Mouse (Mus musculus): ENCODE results near the gene Lrrc41. TPM values are rescaled to one million over a fixed set of nuclear protein-coding genes. Genes with fewer than 3 reads are reported as not detected.

The Lrrc41 gene
- total RNA-seq (2017) = 14.4 and 22.4 TPM in 2 replicates

DNA sequence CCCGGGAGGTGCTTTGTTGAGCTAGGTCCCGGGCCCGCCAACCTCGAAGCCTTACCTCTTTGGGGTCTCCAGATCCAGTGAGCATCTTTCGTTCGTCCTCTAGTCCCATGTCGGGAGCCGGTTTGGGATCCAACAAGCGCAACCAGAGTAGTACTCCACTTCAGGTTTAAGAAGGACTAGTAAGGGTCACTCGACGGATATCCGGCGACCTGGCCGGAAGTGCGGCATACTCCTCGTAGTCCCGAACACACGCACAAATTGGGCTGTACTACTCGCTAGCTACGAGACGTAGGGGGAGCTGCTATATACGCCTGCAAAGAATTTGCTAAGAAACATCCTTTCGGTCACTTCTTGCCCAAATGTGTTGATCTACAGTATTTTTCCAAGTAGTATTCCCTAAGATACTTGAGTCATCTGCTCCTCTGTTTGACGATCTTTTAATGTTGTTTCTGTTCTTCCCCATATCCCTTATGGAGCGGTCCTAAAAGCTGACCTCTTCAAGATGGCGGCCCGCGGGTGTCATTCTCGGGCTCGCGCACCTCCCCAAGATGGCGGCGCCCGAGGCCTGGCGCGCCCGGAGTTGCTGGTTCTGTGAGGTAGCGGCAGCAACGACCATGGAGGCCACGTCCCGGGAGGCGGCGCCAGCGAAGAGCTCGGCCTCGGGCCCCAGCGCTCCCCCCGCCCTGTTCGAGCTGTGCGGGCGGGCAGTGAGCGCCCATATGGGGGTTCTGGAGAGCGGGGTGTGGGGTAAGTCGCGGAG, at the start of gene Lrrc41, which contains the start of gene Uqcrh:
Gene Lrrc41 (plus strand): TSS at position 409 of the 760 bp plus-strand sequence.
Gene Uqcrh (minus strand): TSS at position 211 of the 760 bp plus-strand sequence.
- peak; percentile 82 for ATAC-seq (replicated peaks; ENCODE audit: low read depth, poor library complexity, severe bottlenecking)

DNA sequence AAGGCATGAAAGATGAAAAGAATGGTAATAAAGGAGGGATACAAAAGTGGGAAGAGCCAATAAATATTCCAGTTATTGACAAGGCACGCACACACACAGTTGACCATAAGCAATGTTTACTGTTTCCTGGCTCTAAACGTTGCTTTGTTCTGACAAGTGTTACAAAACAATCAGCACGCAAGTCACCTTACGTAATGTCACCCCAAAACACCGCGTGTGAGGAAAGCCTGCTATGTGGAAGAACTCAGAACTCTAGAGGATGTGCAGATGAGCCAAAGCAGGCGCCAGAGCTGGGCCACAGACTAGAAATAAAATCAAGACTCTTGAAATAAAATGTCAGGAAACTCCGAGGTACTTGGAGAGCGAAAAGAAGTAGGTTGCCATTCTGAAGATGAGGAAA, 42.2 kb upstream of the Lrrc41 start:
- no peak for ATAC-seq (replicated peaks; ENCODE audit: low read depth, poor library complexity, severe bottlenecking)

DNA sequence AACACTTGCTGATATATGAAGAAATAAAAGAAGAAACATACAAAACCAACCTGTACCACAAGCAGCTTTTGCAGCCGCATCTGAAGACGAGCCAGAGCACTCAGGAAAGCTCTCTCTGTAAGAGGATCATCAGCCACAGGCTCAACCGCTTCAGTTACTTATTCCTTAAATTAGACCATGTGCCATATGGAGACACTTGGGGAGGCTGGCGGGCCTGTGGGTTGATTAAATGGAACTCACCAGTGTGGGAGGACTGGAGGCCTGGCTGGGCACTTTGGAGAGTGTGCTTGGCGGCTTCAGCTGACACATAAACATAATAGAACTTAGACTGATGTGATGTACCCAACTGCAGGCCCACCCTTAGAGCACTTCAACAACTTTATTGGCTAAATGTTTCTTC, 41.7 kb upstream of the Lrrc41 start:
- ATAC-seq (replicated peaks; ENCODE audit: low read depth, poor library complexity, severe bottlenecking) = no peak

DNA sequence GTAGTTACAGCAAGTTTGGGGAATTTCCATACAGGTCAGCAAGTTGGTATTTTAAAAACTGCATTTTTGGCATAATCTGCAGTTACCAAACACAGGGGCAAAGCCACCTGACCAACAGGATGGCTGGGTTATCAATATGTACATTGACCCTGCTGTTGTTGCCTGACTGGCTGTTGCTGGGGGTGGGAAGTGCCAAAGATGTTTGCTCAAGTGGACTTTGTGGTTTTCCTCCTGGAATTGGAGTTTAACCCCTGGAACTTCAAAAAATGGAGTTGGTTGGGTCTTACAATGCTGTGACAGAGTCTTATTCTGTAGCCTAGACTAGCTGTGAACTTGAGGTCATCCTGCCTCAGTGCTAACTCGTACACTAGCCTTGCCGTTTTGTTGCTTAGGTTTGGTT, 34.6 kb upstream of the Lrrc41 start:
- ATAC-seq (replicated peaks; ENCODE audit: low read depth, poor library complexity, severe bottlenecking) = no peak

DNA sequence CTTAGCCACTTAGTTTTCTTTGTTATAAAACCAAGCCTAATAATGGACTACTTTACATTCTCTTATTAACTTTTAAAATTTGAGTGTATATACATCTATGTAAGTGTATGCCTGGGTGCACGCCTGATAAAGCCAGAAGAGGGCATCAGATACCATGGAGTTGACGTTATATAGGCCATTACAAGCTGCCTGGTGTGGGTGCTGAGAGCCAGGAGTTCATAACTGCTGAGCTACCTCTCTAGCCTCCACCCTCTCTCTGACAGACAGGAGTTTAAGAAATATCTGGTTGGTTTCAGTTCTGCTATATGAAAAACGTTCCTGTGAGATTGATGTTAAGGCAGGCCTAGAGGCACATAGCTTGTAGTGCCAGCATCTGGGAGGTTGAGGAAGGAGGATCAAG, 32.9 kb upstream of the Lrrc41 start:
- ATAC-seq (replicated peaks; ENCODE audit: low read depth, poor library complexity, severe bottlenecking) = peak; percentile 81

DNA sequence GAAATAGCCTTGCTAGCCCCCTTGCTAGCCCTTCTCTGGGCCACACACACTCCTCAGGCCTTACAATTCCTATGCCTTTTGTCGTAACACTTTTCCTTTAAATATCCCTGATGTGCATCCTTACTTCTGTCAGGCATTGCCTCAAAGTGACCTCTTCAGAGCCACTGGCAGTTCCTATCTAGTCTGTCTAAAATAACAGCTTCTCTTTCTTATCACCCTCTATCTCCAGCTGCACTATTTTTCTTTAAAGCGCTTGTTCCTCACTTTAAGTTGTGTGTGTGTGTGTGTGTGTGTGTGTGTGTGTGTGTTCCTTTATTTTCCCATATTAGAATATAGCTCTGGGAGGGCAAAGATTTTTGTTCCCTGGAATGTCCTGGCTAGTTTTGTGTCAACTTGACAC, 28.5 kb upstream of the Lrrc41 start:
- ATAC-seq (replicated peaks; ENCODE audit: low read depth, poor library complexity, severe bottlenecking) = no peak

DNA sequence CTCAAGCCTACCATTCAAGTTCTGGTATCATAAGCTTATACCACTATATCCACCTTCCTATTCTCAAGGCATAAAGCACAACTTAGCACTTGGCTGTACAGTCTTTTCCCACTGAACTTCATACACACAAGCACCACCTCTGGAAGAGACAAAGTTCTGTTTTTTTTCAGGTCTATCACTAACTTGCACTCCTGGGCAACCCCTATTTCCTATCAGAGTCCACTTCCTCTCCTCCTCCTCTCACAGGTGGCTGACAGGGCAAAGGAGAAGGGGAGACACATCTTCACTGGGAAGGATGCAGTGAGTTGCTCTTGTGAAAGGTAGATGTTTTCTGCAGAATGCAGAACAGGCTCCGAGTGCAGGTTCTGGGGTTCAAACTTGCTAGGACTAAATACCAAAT, 27.4 kb upstream of the Lrrc41 start:
- no peak for ATAC-seq (replicated peaks; ENCODE audit: low read depth, poor library complexity, severe bottlenecking)

DNA sequence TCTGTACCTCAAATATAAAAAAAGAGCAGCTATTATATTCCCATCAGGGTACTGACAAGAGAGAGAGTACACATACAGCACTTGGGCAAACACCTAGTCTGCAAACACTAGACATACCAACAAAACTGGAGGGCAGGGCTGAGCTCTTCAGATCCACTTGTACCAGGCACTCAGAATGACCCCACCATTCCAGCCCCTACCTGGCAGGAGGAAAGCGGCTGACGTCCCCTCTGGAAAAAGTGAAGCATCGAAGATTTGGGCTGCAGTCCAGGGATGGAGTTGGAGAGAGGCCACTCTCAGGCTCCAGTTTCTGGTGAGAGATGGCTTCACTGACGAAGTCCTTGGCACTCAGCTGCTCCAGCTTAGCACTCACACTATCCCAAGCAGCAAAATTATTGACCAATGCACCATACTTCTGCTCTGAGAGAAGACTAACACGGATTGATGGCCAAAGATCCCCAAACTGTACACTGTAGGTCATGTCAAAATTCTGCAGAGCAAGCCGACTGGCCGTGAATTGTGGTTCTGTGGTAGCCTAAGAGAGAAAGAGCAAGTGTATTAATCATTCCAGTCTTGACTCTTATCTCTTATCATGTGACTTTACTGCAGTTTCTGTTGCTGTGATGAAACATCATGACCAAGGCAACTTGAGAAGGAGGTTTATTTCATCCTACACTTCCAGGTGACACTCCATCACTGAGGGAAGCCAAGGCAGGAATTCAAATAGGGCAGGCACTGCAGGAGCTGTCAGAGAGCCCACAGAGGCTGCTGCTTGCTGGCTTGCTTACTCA, 26.7 kb upstream of the Lrrc41 start:
- no peak for ATAC-seq (replicated peaks; ENCODE audit: low read depth, poor library complexity, severe bottlenecking)

DNA sequence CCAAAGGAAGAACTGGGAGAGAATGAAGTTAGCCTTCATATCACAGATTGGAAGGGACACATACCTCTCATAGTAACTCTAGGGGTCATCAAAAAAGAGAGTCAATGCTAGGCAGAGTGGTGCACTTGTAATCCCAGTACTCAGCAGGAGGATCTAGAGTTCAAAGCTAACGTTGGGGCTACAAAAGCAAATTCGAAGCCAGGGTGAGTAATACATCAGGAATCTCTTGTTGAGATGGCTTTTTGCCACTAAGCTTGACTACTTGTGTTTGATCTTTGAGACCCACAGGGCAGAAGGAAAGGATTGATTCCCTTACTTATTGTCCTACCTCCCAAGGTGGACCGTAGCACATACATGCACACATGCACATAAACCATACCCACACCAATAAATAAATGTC, 25.9 kb upstream of the Lrrc41 start:
- no peak for ATAC-seq (replicated peaks; ENCODE audit: low read depth, poor library complexity, severe bottlenecking)

DNA sequence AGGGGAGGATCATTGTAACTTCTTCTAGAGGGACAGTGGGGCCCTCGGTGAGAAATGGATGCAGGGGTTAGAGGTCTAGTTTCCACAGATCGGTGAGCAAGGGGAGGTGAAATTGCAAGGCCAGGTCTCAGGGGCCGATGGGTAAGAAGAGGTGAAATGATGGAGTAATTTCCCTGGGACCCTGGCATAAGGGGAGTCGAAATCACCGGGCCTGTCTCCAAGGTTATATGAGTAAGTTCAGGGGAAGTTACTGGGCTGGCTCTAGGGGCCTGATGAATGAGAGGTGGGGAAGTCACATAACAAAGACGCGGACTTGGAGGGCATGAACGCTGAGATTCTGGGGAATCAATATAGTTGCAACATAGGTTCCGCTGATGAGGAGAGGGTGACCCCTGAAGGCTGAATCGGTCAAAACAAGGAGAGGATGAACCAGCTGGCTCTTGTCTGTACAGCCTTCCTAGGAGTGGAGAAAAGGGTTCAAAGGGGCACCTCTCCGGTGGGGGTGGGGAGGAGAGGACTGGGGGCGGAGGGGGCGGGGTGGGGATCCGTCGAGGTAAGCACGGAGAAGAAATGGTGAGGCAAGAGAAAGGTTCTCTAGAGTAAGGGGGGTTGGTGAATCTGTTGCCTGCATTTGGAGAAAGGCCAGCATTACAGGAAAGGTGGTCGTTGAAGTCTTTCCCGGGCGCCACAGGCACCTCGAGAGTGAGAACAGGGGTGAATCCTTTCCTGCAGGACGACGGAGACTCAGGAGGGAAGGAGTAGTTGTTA, 22.4 kb upstream of the Lrrc41 start:
- ATAC-seq (replicated peaks; ENCODE audit: low read depth, poor library complexity, severe bottlenecking) = peak; percentile 31

DNA sequence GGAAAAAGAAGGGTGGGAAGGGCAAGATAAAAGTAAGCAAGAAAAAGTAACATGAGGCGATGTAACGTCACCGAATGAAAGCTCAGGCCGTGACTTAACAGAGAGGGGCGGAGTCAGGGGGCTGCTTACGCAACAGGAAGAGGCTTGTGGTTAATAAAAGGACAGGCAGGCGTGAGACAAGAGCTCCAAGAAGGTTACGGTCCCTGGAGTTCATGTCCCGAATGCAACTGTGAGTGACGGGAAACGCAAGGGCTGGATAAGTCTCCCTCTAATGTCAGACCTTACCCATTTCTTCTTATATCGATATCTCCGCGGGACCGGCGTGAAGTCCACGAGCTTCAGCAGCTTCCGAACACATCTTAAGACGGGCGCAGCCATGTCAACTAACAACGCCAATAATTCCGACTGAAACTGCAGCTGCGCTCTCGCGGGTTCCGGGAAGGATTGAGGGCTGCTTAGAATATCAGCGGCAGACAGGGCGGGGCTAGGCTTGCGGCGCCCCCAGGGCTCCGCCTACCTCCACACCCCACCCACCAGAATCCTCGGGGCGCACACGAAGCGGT, 21.6 kb upstream of the Lrrc41 start, which contains the start of gene Nsun4:
Gene Nsun4 (minus strand): TSS at position 478 of the 563 bp plus-strand sequence.
- ATAC-seq (replicated peaks; ENCODE audit: low read depth, poor library complexity, severe bottlenecking) = peak; percentile 93

DNA sequence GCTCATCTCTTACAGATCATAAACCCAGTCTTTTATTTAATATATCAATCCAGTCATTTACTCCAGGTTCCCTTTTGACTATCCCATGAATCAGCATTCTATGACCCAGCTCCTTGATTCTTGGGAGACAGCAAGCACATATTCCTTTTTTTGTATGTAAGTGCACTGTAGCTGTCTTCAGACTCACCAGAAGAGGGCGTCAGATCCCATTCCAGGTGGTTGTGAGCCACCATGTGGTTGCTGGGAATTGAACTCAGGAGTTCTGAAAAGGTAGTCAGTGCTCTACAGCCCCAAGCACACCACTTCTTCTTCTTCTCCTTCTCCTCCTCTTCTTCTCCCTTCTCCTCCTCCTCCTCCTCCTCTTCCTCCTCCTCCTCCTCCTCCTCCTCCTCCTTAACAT, 17.5 kb upstream of the Lrrc41 start:
- ATAC-seq (replicated peaks; ENCODE audit: low read depth, poor library complexity, severe bottlenecking) = no peak

DNA sequence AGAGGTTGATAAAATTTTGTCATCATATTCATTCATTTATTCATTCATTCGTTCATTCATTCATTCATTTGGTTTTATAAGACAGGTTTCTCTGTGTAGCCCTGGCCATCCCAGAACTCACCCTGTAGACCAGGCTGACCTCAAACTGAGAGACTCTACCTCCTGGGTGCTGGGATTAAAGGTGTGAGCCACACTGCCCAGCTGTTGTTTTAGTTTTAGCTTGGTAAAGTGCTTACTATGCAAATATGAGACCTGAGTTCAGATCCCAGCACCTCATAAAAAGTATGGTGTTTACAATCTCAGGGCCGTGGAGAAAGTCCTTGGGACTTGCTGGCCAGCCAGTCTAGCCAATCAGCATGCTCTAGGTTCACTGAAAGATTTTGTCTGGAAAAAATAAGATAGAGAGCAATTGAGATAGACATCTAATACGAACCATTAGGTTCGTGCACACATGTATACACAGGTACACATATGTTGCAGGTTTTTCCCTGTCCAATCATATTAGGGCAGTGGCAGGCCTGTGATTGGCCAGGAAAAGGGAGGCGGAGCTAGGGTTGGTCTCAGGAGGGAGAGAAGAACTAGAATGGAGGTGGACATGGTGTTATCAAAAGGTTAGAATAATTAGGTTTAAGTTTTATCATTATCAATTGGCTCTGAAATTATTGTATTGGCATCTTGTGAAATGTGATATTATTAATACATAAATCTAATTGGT, 15.9 kb upstream of the Lrrc41 start:
- ATAC-seq (replicated peaks; ENCODE audit: low read depth, poor library complexity, severe bottlenecking) = no peak

DNA sequence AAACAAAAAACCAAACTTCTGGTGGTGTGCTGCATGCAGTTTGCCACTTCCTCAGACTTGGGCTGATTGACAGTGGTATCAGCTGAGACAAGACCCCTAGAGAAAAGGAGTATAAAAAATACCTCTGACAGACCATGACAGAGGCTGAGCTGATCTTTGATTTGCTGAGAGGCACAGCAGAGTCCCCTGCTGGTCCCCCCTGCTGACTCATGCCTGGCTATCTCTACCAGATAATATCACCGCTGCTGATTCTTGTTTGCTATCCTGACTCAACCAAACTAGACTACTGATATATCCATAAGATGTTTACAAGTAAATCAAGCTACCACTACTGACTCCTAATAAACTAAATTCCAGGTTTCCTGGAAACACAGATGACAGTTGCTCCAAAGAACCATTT, 11.2 kb upstream of the Lrrc41 start:
- ATAC-seq (replicated peaks; ENCODE audit: low read depth, poor library complexity, severe bottlenecking) = no peak; the same call in 1 of the 2 replicates

DNA sequence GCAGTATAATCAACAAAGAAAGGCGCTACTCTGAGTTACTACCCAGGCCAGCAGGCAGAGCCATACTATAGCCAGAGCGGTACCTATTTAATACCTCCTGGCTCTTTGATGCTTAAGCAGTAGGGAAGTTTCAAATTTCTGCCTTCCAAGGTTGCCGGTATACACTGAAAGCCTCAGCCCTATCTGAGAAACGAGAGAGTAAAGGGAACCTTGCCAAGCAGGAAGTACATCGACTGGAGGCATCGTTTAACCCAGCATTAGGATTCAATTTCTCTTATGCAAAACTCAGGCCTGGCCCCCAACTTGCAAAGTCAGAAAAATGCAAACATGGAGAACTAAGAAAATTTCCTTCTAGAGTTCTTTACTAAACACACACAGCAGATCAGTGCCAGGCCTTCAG, 5.0 kb upstream of the Lrrc41 start:
- ATAC-seq (replicated peaks; ENCODE audit: low read depth, poor library complexity, severe bottlenecking) = no peak

DNA sequence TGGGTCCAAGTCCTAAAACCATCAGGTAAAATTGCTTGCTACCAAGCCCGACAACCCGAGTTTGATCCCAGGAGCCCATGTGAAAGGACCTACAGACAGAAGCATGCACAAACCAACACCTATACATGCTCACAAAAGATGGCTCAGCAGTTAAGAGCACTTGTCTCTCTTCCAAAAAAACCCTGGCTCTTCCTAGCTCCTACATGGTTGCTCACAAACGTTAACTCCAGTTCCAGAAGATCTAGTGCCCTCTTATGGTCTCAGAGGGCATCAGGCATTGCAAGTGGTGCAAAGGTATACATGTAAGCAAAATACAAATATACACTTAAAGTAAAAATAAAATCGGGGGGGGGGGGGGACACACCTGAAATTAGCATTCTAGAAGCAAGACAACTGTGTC, 1.9 kb upstream of the Lrrc41 start:
- no peak for ATAC-seq (replicated peaks; ENCODE audit: low read depth, poor library complexity, severe bottlenecking)

DNA sequence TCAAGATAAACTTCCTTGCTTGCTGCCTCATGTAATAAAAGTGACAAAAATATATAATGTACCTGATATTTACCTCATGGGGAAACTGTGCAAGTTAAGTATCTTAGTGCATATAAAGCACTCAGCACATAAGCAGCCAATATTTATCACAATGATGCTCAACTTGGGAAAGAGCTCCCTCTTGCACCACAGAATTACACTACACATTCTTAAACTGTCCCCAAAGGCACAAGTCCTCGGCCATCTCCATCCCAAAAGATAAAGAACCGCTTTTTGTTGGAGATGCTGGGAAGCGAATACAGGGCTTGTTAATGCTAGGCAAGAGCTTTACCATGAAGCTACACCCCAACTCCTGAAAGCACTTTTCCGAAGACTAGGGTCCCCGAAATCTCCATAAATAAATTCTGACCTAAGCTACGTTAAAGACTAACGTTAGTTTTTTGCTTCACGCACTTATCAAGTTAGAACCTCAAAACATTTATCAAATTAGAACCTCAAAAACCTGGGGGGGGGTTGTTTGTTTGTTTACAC, 859 bp upstream of the Lrrc41 start:
- 0 out of 2 replicates have a peak, but pooled peaks have one; percentile 17 for ATAC-seq (replicated peaks; ENCODE audit: low read depth, poor library complexity, severe bottlenecking)

DNA sequence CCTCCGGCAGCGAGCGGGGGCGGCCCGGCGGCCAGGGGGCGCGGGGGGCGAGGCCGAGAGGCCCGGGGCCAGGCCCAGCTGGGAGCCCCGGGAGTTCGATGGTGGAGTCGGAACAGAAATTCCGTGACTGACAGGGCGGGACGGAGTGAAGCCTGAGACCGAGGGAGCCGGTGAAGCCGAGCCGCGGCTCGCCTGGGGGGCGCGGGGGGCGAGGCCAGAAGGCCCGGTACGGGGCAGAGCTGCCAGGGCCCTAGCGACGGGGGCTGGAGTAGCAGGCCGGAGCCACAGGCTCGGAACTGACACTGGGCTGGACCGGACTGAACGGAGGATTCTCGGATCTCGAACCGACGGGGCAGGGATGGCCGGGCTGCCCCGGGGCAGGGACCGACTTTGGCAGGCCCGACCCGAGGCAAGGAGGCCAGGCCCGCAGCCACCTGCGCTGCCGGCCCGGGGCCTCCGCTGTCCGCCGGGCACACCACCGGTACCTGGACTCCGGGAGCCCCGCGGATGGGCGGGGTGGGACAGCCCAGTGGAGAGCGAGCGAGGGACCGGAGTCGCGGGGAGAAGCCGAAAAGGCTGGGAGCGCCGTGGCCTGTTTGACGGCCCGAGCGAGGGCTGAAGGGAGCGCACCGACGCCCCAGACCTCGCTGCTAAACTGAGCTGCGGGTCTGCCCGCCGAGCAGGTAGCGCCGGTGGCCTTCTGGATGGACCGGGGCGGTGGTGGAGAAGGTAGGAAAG, 731 bp downstream of the Lrrc41 start:
- peak; percentile 20 for ATAC-seq (replicated peaks; ENCODE audit: low read depth, poor library complexity, severe bottlenecking)
